Mouse (Mus musculus): ENCODE results near the gene Gmds. TPM values are rescaled to one million over a fixed set of nuclear protein-coding genes. Genes with fewer than 3 reads are reported as not detected.

Gmds gene
- polyA plus RNA-seq, 1 experiment from 2014 or later: 29.2 TPM

- no peaks in the 10 kb centered on the region for H3K27me3 ChIP-seq (ENCODE audit: insufficient read depth, low read length)
- no peak overlapping the region for H3K4me2 ChIP-seq
- DNase-seq (peak; percentile 61), ATAC-seq (ENCODE audit: insufficient read depth) (no peak)
- H3K4me3 ChIP-seq (ENCODE audit: low read depth, low read length): no peak overlapping the region
- H3K4me1 ChIP-seq (ENCODE audit: insufficient read depth): no peaks in the 10 kb centered on the region
- no peak overlapping the region for H3K9ac ChIP-seq
- TF ChIP-seq CTCF (IDR thresholded peaks at IDR 0.05; ENCODE audit: low read depth): no peak
- no peak overlapping the region for H3K27ac ChIP-seq (ENCODE audit: low read depth)
- no peaks in the 10 kb centered on the region for H3K9me3 ChIP-seq (ENCODE audit: low read depth, low read length)
- 14% methylated on average over 2 of the region's 2 CpGs for WGBS
- no peaks in the 10 kb centered on the region for H3K36me3 ChIP-seq (ENCODE audit: insufficient read depth)
These were observed 71.3 kb downstream of the Gmds start for GRCm38 (mm10) chr13:32267184-32267775.

- no peaks in the 10 kb centered on the region for H3K9me3 ChIP-seq (ENCODE audit: low read depth, low read length)
- no peaks in the 10 kb centered on the region for H3K27me3 ChIP-seq (ENCODE audit: insufficient read depth, low read length)
- no peaks in the 10 kb centered on the region for H3K36me3 ChIP-seq (ENCODE audit: insufficient read depth)
- 42% methylated on average over 3 of the region's 3 CpGs for WGBS
- H3K4me2 ChIP-seq: no peak overlapping the region
- no peak overlapping the region for H3K4me3 ChIP-seq (ENCODE audit: low read depth, low read length)
- ATAC-seq (ENCODE audit: insufficient read depth) (no peak), DNase-seq (peak; percentile 43)
- no peak for TF ChIP-seq CTCF (IDR thresholded peaks at IDR 0.05; ENCODE audit: low read depth)
- no peak overlapping the region for H3K27ac ChIP-seq (ENCODE audit: low read depth)
- no peaks in the 10 kb centered on the region for H3K4me1 ChIP-seq (ENCODE audit: insufficient read depth)
- H3K9ac ChIP-seq: no peak overlapping the region
These were observed 71.8 kb downstream of the Gmds start for GRCm38 (mm10) chr13:32266721-32267120.

- Histone ChIP-seq H3K36me3 (ENCODE audit: insufficient read depth) (no peaks in the 10 kb centered on the region), H3K9me3 (ENCODE audit: low read depth, low read length) (no peaks in the 10 kb centered on the region), H3K4me3 (ENCODE audit: low read depth, low read length) (no peak overlapping the region), H3K4me2 (no peak overlapping the region), H3K9ac (no peak overlapping the region), H3K27ac (ENCODE audit: low read depth) (no peak overlapping the region), H3K4me1 (ENCODE audit: insufficient read depth) (no peaks in the 10 kb centered on the region), H3K27me3 (ENCODE audit: insufficient read depth, low read length) (no peaks in the 10 kb centered on the region)
- DNase-seq: no peak
- 52% methylated on average over 2 of the region's 2 CpGs for WGBS
- no peak for ATAC-seq (ENCODE audit: insufficient read depth)
- no peak for TF ChIP-seq CTCF (IDR thresholded peaks at IDR 0.05; ENCODE audit: low read depth)
These were observed 82.4 kb downstream of the Gmds start for GRCm38 (mm10) chr13:32256121-32256520.

- Histone ChIP-seq H3K27ac (ENCODE audit: low read depth) (no peak overlapping the region), H3K36me3 (ENCODE audit: insufficient read depth) (no peaks in the 10 kb centered on the region), H3K4me2 (no peak overlapping the region), H3K9ac (no peak overlapping the region), H3K9me3 (ENCODE audit: low read depth, low read length) (no peaks in the 10 kb centered on the region), H3K4me3 (ENCODE audit: low read depth, low read length) (no peak overlapping the region), H3K27me3 (ENCODE audit: insufficient read depth, low read length) (no peaks in the 10 kb centered on the region), H3K4me1 (ENCODE audit: insufficient read depth) (no peaks in the 10 kb centered on the region)
- TF ChIP-seq CTCF (IDR thresholded peaks at IDR 0.05; ENCODE audit: low read depth): no peak
- DNase-seq (no peak), ATAC-seq (ENCODE audit: insufficient read depth) (no peak)
- 38% methylated on average over 4 of the region's 4 CpGs for WGBS
These were observed 86.3 kb downstream of the Gmds start for GRCm38 (mm10) chr13:32252276-32252675.

- no peaks in the 10 kb centered on the region for H3K9me3 ChIP-seq (ENCODE audit: low read depth, low read length)
- DNase-seq (no peak), ATAC-seq (ENCODE audit: insufficient read depth) (no peak)
- no peak for TF ChIP-seq CTCF (IDR thresholded peaks at IDR 0.05; ENCODE audit: low read depth)
- H3K27ac ChIP-seq (ENCODE audit: low read depth): no peak overlapping the region
- no peak overlapping the region for H3K9ac ChIP-seq
- no peaks in the 10 kb centered on the region for H3K36me3 ChIP-seq (ENCODE audit: insufficient read depth)
- H3K4me3 ChIP-seq (ENCODE audit: low read depth, low read length): no peak overlapping the region
- no peak overlapping the region for H3K4me2 ChIP-seq
- no peaks in the 10 kb centered on the region for H3K4me1 ChIP-seq (ENCODE audit: insufficient read depth)
- 56% methylated on average over 4 of the region's 4 CpGs for WGBS
- H3K27me3 ChIP-seq (ENCODE audit: insufficient read depth, low read length): no peaks in the 10 kb centered on the region
These were observed 96.3 kb downstream of the Gmds start for GRCm38 (mm10) chr13:32242200-32242599.

GRCm38 (mm10) chr13:32236269-32236678 lies 102.3 kb downstream of the Gmds start:
- H3K9me3 ChIP-seq (ENCODE audit: low read depth, low read length): no peaks in the 10 kb centered on the region
- DNase-seq (no peak), ATAC-seq (ENCODE audit: insufficient read depth) (peak; percentile 41; the same call in 1 of the 2 replicates)
- no peak for TF ChIP-seq CTCF (IDR thresholded peaks at IDR 0.05; ENCODE audit: low read depth)
- no peaks in the 10 kb centered on the region for H3K27me3 ChIP-seq (ENCODE audit: insufficient read depth, low read length)
- H3K9ac ChIP-seq: no peak overlapping the region
- no peak overlapping the region for H3K27ac ChIP-seq (ENCODE audit: low read depth)
- no peak overlapping the region for H3K4me3 ChIP-seq (ENCODE audit: low read depth, low read length)
- H3K4me1 ChIP-seq (ENCODE audit: insufficient read depth): no peaks in the 10 kb centered on the region
- 53% methylated on average over 3 of the region's 3 CpGs for WGBS
- no peak overlapping the region for H3K4me2 ChIP-seq
- no peaks in the 10 kb centered on the region for H3K36me3 ChIP-seq (ENCODE audit: insufficient read depth)

- ATAC-seq (ENCODE audit: insufficient read depth) (no peak), DNase-seq (no peak)
- no peaks in the 10 kb centered on the region for H3K4me1 ChIP-seq (ENCODE audit: insufficient read depth)
- no peak overlapping the region for H3K9ac ChIP-seq
- no peak overlapping the region for H3K4me2 ChIP-seq
- 75% methylated on average over 4 of the region's 4 CpGs for WGBS
- TF ChIP-seq CTCF (IDR thresholded peaks at IDR 0.05; ENCODE audit: low read depth): no peak
- H3K27ac ChIP-seq (ENCODE audit: low read depth): no peak overlapping the region
- H3K4me3 ChIP-seq (ENCODE audit: low read depth, low read length): no peak overlapping the region
- H3K27me3 ChIP-seq (ENCODE audit: insufficient read depth, low read length): no peaks in the 10 kb centered on the region
- H3K9me3 ChIP-seq (ENCODE audit: low read depth, low read length): no peaks in the 10 kb centered on the region
- no peaks in the 10 kb centered on the region for H3K36me3 ChIP-seq (ENCODE audit: insufficient read depth)
These were observed 103.5 kb downstream of the Gmds start for GRCm38 (mm10) chr13:32235046-32235445.
